Mouse (Mus musculus): ENCODE measurements at regions not wholly inside any gene's neighbourhood (a gene's known extent, or its start where the extent isn't known, plus 50 kb on each side); places are given as distances from the start of the nearest gene placed in this dataset.

DNA sequence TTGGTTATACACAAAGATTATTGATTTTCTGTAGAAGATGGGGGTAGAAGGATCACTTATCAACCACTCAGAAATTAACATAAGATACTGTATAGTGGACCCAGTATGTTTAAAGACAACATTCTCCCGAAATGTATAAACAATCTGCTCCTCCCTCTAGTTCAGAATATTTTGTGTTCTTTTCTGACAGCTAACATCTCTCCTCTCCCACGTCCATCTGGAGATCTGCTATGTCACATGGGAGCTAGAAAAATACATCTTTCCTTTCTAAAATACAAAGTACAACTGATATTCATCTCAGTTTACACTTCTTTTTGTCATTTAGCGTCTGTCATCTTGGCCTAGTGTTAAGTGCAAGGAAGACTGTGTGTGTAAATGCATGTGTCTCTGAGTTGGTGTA is 500.2 kb upstream of the Jag1 start:
- Histone ChIP-seq H3K27ac (ENCODE audit: insufficient read depth, low read length) (no peak overlapping the region), H3K36me3 (ENCODE audit: control insufficient read depth, insufficient read depth, low read length) (no peaks in the 10 kb centered on the region), H3K4me1 (ENCODE audit: control insufficient read depth, insufficient read depth, insufficient read length) (no peaks in the 10 kb centered on the region), H3K27me3 (ENCODE audit: control insufficient read depth, insufficient read depth, low read length) (no peaks in the 10 kb centered on the region), H3K4me3 (ENCODE audit: extremely low read depth, insufficient read depth, insufficient read length) (no peak overlapping the region)
- TF ChIP-seq POLR2A (IDR thresholded peaks at IDR 0.05; ENCODE audit: low read depth, low read length) (no peak), CTCF (IDR thresholded peaks at IDR 0.05; ENCODE audit: extremely low read depth, insufficient read depth, insufficient read length, insufficient replicate concordance) (no peak)
- no peak for DNase-seq (ENCODE audit: low read depth in 1 of 2, low spot score in 2 of 2)
- 76% methylated on average over 3 of the region's 3 CpGs for WGBS

DNA sequence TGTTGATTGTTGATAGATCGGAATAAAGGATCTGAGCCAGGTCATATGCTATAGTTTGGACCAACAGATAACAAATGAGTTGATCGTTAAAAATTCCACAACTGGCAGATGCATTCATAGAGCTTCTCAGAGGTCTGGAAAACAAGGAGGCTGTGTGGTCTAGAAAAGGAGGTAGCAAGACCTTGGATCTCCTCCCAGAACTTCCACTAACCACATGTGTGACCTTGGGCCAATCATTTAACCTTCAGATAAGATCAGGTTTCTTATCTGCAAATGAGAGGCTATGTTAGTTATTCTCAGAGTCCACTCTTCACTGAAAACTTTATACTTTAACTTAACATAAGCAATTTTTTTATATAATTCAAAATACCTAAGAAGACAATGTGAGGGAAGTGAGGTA is 497.3 kb upstream of the Jag1 start:
- WGBS: 88% methylated on average over 2 of the region's 2 CpGs
- H3K27me3 ChIP-seq (ENCODE audit: control insufficient read depth, insufficient read depth, low read length): no peaks in the 10 kb centered on the region
- DNase-seq (ENCODE audit: low read depth in 1 of 2, low spot score in 2 of 2): no peak
- no peaks in the 10 kb centered on the region for H3K4me1 ChIP-seq (ENCODE audit: control insufficient read depth, insufficient read depth, insufficient read length)
- H3K27ac ChIP-seq (ENCODE audit: insufficient read depth, low read length): no peak overlapping the region
- TF ChIP-seq CTCF (IDR thresholded peaks at IDR 0.05; ENCODE audit: extremely low read depth, insufficient read depth, insufficient read length, insufficient replicate concordance): no peak
- TF ChIP-seq POLR2A (IDR thresholded peaks at IDR 0.05; ENCODE audit: low read depth, low read length): no peak
- H3K4me3 ChIP-seq (ENCODE audit: extremely low read depth, insufficient read depth, insufficient read length): no peak overlapping the region
- no peaks in the 10 kb centered on the region for H3K36me3 ChIP-seq (ENCODE audit: control insufficient read depth, insufficient read depth, low read length)

DNA sequence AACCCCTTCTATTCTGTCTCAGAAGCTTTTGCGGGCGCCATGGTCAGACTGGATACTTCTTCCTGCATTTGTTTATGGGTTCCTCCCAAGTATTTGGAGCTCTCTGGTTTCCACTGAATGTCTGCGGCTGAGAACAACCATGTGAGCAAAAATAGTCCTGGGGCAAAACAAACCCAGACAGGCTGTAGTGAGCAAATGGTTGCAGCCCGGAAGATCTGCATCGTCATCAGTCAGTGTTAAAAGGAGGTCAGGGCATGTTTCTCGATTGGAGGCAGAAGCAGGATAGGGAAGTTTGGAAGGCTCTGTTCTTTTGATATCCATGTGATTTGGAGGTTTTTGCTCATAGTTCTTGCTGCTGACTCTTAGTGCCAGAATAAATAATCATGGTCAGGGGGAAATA is 492.1 kb upstream of the Jag1 start:
- no peaks in the 10 kb centered on the region for H3K27me3 ChIP-seq (ENCODE audit: control insufficient read depth, insufficient read depth, low read length)
- WGBS: 44% methylated on average over 6 of the region's 6 CpGs
- H3K27ac ChIP-seq (ENCODE audit: insufficient read depth, low read length): no peak overlapping the region
- TF ChIP-seq CTCF (IDR thresholded peaks at IDR 0.05; ENCODE audit: extremely low read depth, insufficient read depth, insufficient read length, insufficient replicate concordance) (no peak), POLR2A (IDR thresholded peaks at IDR 0.05; ENCODE audit: low read depth, low read length) (no peak)
- H3K36me3 ChIP-seq (ENCODE audit: control insufficient read depth, insufficient read depth, low read length): no peaks in the 10 kb centered on the region
- DNase-seq (ENCODE audit: low read depth in 1 of 2, low spot score in 2 of 2): no peak
- H3K4me1 ChIP-seq (ENCODE audit: control insufficient read depth, insufficient read depth, insufficient read length): no peaks in the 10 kb centered on the region
- no peak overlapping the region for H3K4me3 ChIP-seq (ENCODE audit: extremely low read depth, insufficient read depth, insufficient read length)

DNA sequence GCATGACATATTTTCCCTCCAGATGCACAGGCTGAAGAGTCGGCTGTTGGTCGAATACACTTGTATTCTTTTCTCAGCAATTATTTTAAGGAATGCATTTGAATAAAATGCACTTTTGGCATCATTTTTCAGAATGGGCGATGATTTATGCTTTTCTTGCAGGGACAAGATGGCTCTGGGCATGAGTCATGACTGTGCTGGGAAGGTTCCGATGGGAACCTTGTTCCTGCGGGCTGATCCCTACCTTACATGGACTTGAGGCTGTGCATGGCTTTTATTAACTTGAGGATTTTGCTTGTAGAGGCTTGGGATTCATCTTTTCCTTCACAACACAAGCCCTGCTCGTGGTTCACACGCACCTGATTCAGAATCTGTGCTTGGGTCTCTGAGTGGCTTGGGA is 481.7 kb upstream of the Jag1 start:
- Histone ChIP-seq H3K36me3 (ENCODE audit: control insufficient read depth, insufficient read depth, low read length) (no peaks in the 10 kb centered on the region), H3K4me3 (ENCODE audit: extremely low read depth, insufficient read depth, insufficient read length) (no peak overlapping the region), H3K27me3 (ENCODE audit: control insufficient read depth, insufficient read depth, low read length) (no peaks in the 10 kb centered on the region), H3K27ac (ENCODE audit: insufficient read depth, low read length) (no peak overlapping the region), H3K4me1 (ENCODE audit: control insufficient read depth, insufficient read depth, insufficient read length) (no peaks in the 10 kb centered on the region)
- DNase-seq (ENCODE audit: low read depth in 1 of 2, low spot score in 2 of 2): no peak
- WGBS: 78% methylated on average over 7 of the region's 7 CpGs
- TF ChIP-seq POLR2A (IDR thresholded peaks at IDR 0.05; ENCODE audit: low read depth, low read length): no peak
- TF ChIP-seq CTCF (IDR thresholded peaks at IDR 0.05; ENCODE audit: extremely low read depth, insufficient read depth, insufficient read length, insufficient replicate concordance): no peak

DNA sequence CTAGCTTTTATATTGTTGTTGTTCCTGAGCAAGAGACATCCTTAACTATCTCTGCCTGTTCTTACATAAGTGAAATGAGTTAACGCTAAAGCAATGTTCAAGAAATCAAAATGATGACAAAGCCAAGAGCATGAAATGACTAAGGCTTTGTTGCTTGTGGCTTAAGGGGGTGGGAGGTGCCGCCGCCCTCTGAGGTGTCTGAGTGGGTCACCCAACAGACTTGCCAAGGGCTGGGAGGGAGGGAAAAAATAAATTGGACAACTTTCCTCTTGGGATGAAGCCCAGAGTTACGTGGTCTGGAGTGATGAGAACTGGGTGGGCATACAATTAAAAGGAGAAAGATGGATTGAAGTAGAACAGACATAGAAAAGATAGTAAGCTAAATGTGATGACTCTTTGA is 478.1 kb upstream of the Jag1 start:
- Histone ChIP-seq H3K4me3 (ENCODE audit: extremely low read depth, insufficient read depth, insufficient read length) (no peak overlapping the region), H3K27ac (ENCODE audit: insufficient read depth, low read length) (no peak overlapping the region), H3K36me3 (ENCODE audit: control insufficient read depth, insufficient read depth, low read length) (no peaks in the 10 kb centered on the region), H3K27me3 (ENCODE audit: control insufficient read depth, insufficient read depth, low read length) (no peaks in the 10 kb centered on the region), H3K4me1 (ENCODE audit: control insufficient read depth, insufficient read depth, insufficient read length) (no peaks in the 10 kb centered on the region)
- 82% methylated on average over 4 of the region's 4 CpGs for WGBS
- no peak for DNase-seq (ENCODE audit: low read depth in 1 of 2, low spot score in 2 of 2)
- no peak for TF ChIP-seq POLR2A (IDR thresholded peaks at IDR 0.05; ENCODE audit: low read depth, low read length)
- no peak for TF ChIP-seq CTCF (IDR thresholded peaks at IDR 0.05; ENCODE audit: extremely low read depth, insufficient read depth, insufficient read length, insufficient replicate concordance)

DNA sequence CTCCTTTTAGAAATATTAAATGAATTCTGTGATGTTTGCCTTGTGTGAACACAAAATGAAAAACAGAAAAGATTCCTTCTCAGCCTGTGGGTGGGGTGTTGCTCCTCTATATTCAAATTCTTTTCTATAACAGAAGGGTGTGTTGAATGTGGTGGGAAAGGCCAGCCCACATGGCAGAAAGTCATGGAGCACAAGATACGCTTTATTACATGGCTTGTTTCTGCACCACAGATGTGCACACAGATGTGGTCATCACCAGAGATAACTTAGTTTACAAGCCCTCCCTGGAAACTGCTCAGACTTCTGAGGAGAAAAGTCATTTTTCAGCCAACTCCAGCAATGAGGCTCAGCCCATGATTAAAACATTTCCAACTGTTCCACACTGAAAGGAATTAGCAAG is 475.1 kb upstream of the Jag1 start:
- no peaks in the 10 kb centered on the region for H3K4me1 ChIP-seq (ENCODE audit: control insufficient read depth, insufficient read depth, insufficient read length)

DNA sequence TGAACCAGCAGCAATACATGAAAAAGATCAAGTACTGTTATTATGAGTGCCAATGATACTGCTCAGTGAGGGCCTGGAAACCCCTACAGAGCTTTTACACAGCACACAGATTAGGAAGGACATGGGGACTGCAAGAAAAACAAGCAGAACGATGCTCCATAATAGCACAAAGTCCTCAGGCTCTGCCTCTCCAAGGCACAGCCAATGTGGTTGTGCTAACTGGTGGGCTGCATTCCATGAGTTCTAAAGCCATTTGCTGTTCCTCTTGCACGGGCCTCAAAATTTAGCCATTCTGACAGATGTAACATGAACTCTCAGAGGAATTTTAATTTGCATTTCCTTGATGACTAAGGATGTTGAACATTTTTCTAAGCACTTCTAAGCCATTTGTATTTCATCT is 465.0 kb upstream of the Jag1 start:
- no peak for DNase-seq (ENCODE audit: low read depth in 1 of 2, low spot score in 2 of 2)
- no peak for TF ChIP-seq POLR2A (IDR thresholded peaks at IDR 0.05; ENCODE audit: low read depth, low read length)
- TF ChIP-seq CTCF (IDR thresholded peaks at IDR 0.05; ENCODE audit: extremely low read depth, insufficient read depth, insufficient read length, insufficient replicate concordance): no peak
- WGBS: 39% methylated on average over 2 of the region's 2 CpGs

More for the DNA sequence above, 475.1 kb upstream of the Jag1 start:
- Histone ChIP-seq H3K27ac (ENCODE audit: insufficient read depth, low read length) (no peak overlapping the region), H3K4me3 (ENCODE audit: extremely low read depth, insufficient read depth, insufficient read length) (no peak overlapping the region), H3K27me3 (ENCODE audit: control insufficient read depth, insufficient read depth, low read length) (no peaks in the 10 kb centered on the region), H3K36me3 (ENCODE audit: control insufficient read depth, insufficient read depth, low read length) (no peaks in the 10 kb centered on the region)
- WGBS: 84% methylated on average over 1 of the region's 1 CpGs
- no peak for DNase-seq (ENCODE audit: low read depth in 1 of 2, low spot score in 2 of 2)
- no peak for TF ChIP-seq CTCF (IDR thresholded peaks at IDR 0.05; ENCODE audit: extremely low read depth, insufficient read depth, insufficient read length, insufficient replicate concordance)
- no peak for TF ChIP-seq POLR2A (IDR thresholded peaks at IDR 0.05; ENCODE audit: low read depth, low read length)

More for the DNA sequence above, 465.0 kb upstream of the Jag1 start:
- Histone ChIP-seq H3K4me1 (ENCODE audit: control insufficient read depth, insufficient read depth, insufficient read length) (no peaks in the 10 kb centered on the region), H3K27me3 (ENCODE audit: control insufficient read depth, insufficient read depth, low read length) (no peaks in the 10 kb centered on the region), H3K27ac (ENCODE audit: insufficient read depth, low read length) (no peak overlapping the region), H3K36me3 (ENCODE audit: control insufficient read depth, insufficient read depth, low read length) (no peaks in the 10 kb centered on the region), H3K4me3 (ENCODE audit: extremely low read depth, insufficient read depth, insufficient read length) (no peak overlapping the region)
